Mouse (Mus musculus): ENCODE measurements around the gene Rnaseh1.

DNA sequence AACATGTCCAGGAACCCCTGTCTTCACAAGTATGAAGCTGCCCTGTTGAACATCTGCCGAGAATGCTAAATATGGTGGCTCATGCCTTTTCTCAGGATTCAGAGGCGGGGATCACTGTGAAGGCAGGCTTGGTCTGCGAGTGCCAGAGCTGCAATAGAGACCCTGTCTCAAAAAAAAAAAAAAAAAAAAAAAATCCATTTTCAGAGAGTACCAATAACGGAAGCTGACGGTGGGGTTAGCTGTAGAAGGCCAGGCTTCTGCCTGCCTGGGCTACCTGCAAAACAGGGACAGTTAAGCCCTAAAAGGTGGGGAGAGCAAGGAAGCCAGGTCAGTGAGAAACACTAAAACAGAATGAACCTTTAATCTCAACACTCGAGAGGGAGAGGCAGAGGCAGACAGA, 12.9 kb upstream of the Rnaseh1 start:
- TF ChIP-seq CTCF (IDR thresholded peaks at IDR 0.05; ENCODE audit: extremely low read depth, insufficient read length, insufficient replicate concordance, low read depth, low read length) (no peak), POLR2A (IDR thresholded peaks at IDR 0.05; ENCODE audit: low read depth, low read length) (no peak)

Data from small intestine, adult 2 months (tissue).